Mouse (Mus musculus) adrenal gland (tissue): Measurements from ENCODE around the gene Kmt5c.

Experiments
- intact Hi-C: fragments of 180-260 bp; cut with DNase I; formaldehyde crosslinking; loops from one replicate; pipeline ENCODE4 v1.15.1; 2025

Kmt5c gene

GRCm38 (mm10) chr7:4744886-4745285, 5.0 kb downstream of the Kmt5c start:
- intact Hi-C loops, result loop anchor here (5.0 kb wide), 1 partner anchor 42 kb away; the partner anchor contains the start of gene Tmem238

GRCm38 (mm10) chr7:4746326-4746980, 6.5 kb downstream of the Kmt5c start:
- intact Hi-C loops, result no loop called here

- intact Hi-C loops, result no loop called here
These were observed 7.4 kb downstream of the Kmt5c start for GRCm38 (mm10) chr7:4747156-4747899.

GRCm38 (mm10) chr7:4748321-4748720, 8.4 kb downstream of the Kmt5c start:
- intact Hi-C loops, result no loop called here

- intact Hi-C loops, result no loop called here
These were observed 9.3 kb downstream of the Kmt5c start for GRCm38 (mm10) chr7:4749169-4749568.

- intact Hi-C loops, result no loop called here
These were observed 12.3 kb downstream of the Kmt5c start for GRCm38 (mm10) chr7:4751971-4752820.

DNA sequence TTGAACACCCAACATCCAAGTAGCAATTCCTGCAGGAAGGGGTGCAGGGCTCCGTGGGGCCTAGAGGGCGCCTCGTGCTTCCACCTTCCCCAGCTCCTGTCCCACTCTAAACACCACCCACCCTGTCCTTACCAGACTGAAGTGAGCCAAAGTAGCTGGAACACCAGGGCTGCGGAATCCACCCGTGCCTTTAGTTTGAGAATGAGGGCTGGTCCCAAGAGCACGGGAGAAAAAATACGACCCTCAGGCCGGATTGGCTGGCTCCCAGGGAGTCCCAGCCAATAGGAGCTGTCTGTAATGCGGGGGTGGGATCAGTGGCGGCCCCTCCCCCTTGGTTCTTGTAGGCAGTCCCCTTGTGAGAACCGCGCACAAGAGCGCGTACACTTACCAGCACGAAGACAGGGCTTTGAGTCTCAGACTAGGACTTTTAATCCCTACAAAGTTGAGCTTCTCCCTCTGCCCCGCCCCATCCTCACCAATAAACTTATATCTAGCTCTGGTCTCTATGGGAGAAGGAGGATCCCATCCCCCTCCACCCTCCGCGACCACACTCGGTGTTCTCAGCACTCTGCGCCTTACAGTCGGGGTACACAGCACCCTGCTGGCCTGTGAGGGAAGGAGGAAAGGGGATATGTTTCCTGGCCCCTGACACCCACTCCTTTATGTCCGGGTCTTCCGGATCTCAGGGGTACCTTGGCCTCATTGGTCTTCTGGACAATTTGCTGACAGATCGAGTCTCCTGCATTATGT, 13.1 kb downstream of the Kmt5c start, which contains the start of gene Cox6b2:
Gene Cox6b2 (minus strand): TSS at position 274 of the 750 bp plus-strand sequence.
- intact Hi-C loops, result no loop called here

GRCm38 (mm10) chr7:4759670-4760069, 19.8 kb downstream of the Kmt5c start:
- intact Hi-C loops, result no loop called here

DNA sequence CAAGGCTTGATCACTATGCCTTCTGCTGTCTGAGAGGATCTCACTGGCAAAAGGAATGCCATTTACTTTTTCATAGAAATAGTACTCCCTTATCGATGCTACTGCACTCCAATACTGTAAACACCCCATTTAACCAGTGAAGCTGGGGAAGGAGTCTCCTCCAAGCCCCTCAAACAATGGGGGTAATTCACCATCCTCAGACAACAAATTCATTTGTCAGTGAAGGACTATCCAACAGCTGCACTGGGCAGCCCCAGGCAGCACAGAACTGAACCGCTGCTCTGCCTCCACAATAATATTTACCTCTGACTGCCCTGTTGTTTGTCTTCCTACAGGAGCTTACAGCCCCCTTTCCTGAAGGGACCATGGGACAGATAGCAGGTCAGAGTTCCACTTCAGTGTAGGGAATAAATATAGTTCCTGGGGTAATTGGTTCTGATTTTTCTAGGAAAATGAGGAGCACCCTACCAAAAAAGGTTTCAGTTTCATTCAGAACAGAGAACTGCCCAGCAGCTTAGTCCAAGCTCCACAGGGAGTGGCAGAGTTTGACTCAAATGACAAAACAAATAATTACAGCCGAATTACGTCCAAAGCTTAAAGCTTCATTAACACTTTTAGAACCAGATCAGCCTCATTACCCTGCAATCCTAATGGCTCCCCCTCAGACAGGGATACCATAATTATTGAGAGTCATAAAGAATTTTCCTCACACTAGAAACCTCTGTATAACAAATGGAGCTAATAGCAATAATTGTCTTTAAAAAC, 25.2 kb downstream of the Kmt5c start:
- intact Hi-C loops, result no loop called here

DNA sequence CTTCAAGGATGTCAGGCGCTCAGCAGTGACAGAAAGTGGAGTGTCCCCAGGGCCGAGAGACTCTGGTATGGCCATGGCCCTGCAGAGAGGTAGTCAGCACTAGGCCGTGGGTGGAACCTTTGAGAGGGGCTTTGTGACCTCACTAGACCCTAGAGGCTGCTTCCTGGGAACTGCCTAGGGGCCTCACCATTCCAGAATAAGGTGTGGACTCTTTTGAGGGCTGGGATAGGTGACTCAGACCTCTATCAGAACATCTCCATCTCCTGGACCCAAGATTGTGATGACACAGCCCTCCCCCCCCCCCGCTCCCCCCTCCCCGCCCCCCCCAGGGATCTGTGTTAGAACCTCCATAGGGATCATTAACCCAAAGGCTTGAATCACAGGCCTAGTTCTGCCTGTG, 31.3 kb downstream of the Kmt5c start, which contains the start of gene Fam71e2:
Gene Fam71e2 (minus strand): TSS at position 101 of the 400 bp plus-strand sequence.
- intact Hi-C loops, result no loop called here

GRCm38 (mm10) chr7:4776131-4776530, 36.2 kb downstream of the Kmt5c start:
- intact Hi-C loops, result no loop called here

GRCm38 (mm10) chr7:4776861-4777830, 37.2 kb downstream of the Kmt5c start:
- intact Hi-C loops, result no loop called here

GRCm38 (mm10) chr7:4777851-4778637, 38.1 kb downstream of the Kmt5c start:
- intact Hi-C loops, result no loop called here

DNA sequence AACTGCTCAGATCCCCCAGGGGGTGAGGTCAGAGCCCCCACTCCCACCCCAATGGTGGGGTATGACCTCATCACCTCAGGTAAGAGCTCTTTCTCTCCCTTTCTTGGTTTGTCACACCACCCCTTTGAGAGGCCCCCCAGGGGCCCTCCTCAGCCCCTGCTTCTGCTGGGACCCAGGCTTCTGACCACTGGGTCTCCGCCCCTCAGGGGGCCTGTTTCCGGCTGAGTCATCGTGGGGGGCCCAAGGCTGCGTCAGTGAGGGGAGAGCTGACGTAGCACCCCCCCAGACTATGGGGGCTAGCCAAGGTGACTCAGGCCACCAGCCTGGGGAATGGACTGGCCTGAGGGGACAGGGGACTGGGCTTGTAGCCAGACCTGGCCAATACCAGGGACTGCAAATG, 40.0 kb downstream of the Kmt5c start:
- intact Hi-C loops, result no loop called here

GRCm38 (mm10) chr7:4782130-4782529, 42.2 kb downstream of the Kmt5c start:
- intact Hi-C loops, result no loop called here

DNA sequence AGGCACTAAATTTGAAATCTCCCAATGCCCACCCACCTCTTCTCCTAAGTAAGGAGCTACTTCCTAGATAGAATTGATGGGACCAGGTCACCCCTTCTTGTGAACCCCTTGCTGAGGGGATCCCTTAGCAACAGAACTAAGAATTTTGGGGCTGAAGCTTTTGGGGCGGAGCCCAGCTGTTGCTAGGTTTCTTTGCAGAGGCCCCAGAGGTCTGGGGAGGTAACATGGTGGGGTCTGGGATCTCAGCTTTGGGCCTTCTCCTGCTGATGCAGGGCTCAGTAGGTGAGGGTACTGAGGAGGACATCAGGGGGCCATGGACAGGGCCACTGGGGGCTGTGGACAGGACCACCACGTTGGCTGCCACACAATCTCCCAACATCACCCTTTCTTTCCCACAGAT, 42.8 kb downstream of the Kmt5c start, which contains the start of the genes Il11 and Tmem190:
Gene Il11 (minus strand): TSS at position 101 of the 400 bp plus-strand sequence.
Gene Tmem190 (plus strand): TSS at position 179 of the 400 bp plus-strand sequence.
- intact Hi-C loops, result no loop called here

- intact Hi-C loops, result no loop called here
These were observed 43.9 kb downstream of the Kmt5c start for GRCm38 (mm10) chr7:4783667-4784268.
